Mouse (Mus musculus) lung, postnatal 10 days (tissue): Measurements from ENCODE around the gene Nlrp10.

Experiments
- DNase-seq: peaks from one replicate; pipeline ENCODE4 v3.0.0; 2021

Gene Nlrp10

DNA sequence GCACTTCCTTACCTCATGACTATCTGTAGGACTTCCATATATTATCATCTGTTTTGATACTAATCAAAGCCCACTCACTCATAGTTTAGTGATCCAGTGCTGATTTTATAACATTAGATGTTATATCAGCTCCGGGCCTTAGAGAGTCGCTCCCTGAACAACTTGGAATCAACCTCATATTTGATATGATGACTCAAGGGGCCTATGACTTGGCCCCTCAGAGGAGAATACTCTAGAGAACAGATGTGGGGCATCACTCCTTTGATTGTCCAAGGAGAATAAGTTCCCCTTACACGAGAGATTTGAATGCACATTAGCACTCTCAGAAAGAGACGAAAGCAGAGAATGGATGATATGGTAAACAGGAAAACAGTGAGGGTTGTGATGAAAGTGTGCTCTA lies 45.1 kb downstream of the Nlrp10 start, which contains the start of gene Olfr518:
Gene Olfr518, minus strand, starts transcription at position 101 of the 400 bp plus-strand sequence.
- no peak for DNase-seq

GRCm38 (mm10) chr7:108872279-108872678 lies 57.7 kb downstream of the Nlrp10 start, which contains the start of gene Olfr517:
Gene Olfr517, minus strand, starts transcription at chr7:108872379.
- no peak for DNase-seq
